Mouse (Mus musculus) limb, embryonic 15.5 days (tissue): ENCODE measurements around the gene Runx2. TPM values are rescaled to one million over a fixed set of nuclear protein-coding genes. Genes with fewer than 3 reads are reported as not detected.

Source experiments
- ATAC-seq: fragments of 200-750 bp; cut with Nextera tagmentation; 2 replicates; pipeline ENCODE4 v1.8.0; 2017; ENCODE audit warnings: low read depth, moderate TSS enrichment; ENCODE audit not compliant: insufficient number of reproducible peaks, low FRiP score, low TSS enrichment
- H3K27ac ChIP-seq: fragments of 300-500 bp; sonication (generic); 2 replicates; pipeline ENCODE4 v1.5.1; 2015; ENCODE audit warnings: moderate library complexity, mild to moderate bottlenecking, inconsistent platforms
- H3K27me3 ChIP-seq: fragments of 300-500 bp; sonication (generic); 2 replicates; pipeline ENCODE4 v1.6.1; 2015; ENCODE audit warnings: inconsistent platforms
- H3K36me3 ChIP-seq: fragments of 300-500 bp; sonication (generic); 2 replicates; pipeline ENCODE4 v1.6.1; 2015; ENCODE audit warnings: inconsistent platforms
- H3K4me1 ChIP-seq: fragments of 300-500 bp; sonication (generic); 2 replicates; pipeline ENCODE4 v1.6.1; 2015; ENCODE audit warnings: inconsistent platforms
- H3K4me2 ChIP-seq: fragments of 300-500 bp; sonication (generic); 2 replicates; pipeline ENCODE4 v1.6.1; 2015; ENCODE audit warnings: mild to moderate bottlenecking, inconsistent platforms
- H3K4me3 ChIP-seq: fragments of 300-500 bp; sonication (generic); 2 replicates; pipeline ENCODE4 v1.5.1; 2015; ENCODE audit warnings: mild to moderate bottlenecking, inconsistent platforms
- H3K9ac ChIP-seq: fragments of 300-500 bp; sonication (generic); 2 replicates; pipeline ENCODE4 v1.6.1; 2015; ENCODE audit warnings: inconsistent platforms
- H3K9me3 ChIP-seq: fragments of 300-500 bp; sonication (generic); 2 replicates; pipeline ENCODE4 v1.6.1; 2016; ENCODE audit warnings: inconsistent platforms
- WGBS: fragments of 180-500 bp; shearing (Covaris S2); methylation state at CpG from one replicate; pipeline ENCODE4 v1.1.7; 2015; 5-methylcytosine and 5-hydroxymethylcytosine counted together
- polyA plus RNA-seq: library from polyadenylated mRNA; unstranded; fragments of >200 nt; fragmentation: Nextera tagmentation; extraction: Ambion mirVana; gene quantifications from 2 replicates; pipeline ENCODE4 v1.2.1, GENCODE M21; 2015

Gene Runx2
- polyA plus RNA-seq, 1 experiment from 2014 or later, result 13.1 TPM

GRCm38 (mm10) chr17:44733544-44734310 is 80.9 kb downstream of the Runx2 start:
- ATAC-seq, result no peak
- Histone ChIP-seq H3K9me3 (no peaks in the 10 kb centered on the region), H3K4me1 (peaks cover 37% of the 10 kb centered on the region), H3K27me3 (peaks cover 41% of the 10 kb centered on the region), H3K4me3 (peak overlapping the region; percentile 60), H3K36me3 (no peaks in the 10 kb centered on the region), H3K27ac (peak overlapping the region; percentile 78; the same call in 1 of the 2 replicates), H3K9ac (peak overlapping the region; percentile 59; the same call in 1 of the 2 replicates), H3K4me2 (peak overlapping the region; percentile 92)
- 6% methylated on average over 23 of the region's 23 CpGs for WGBS

- 55% methylated on average over 2 of the region's 2 CpGs for WGBS
These were observed 86.1 kb downstream of the Runx2 start for GRCm38 (mm10) chr17:44728464-44728863.

GRCm38 (mm10) chr17:44727675-44728074 is 86.9 kb downstream of the Runx2 start:
- no peak overlapping the region for H3K9ac ChIP-seq
- H3K4me2 ChIP-seq, result no peak overlapping the region
- no peak overlapping the region for H3K4me3 ChIP-seq
- H3K27ac ChIP-seq, result no peak overlapping the region
- no peak for ATAC-seq
- 0 out of 2 replicates have a peak, but pooled peaks cover 20% of the 10 kb centered on the region for H3K27me3 ChIP-seq
- no peaks in the 10 kb centered on the region for H3K9me3 ChIP-seq
- no peaks in the 10 kb centered on the region for H3K36me3 ChIP-seq
- H3K4me1 ChIP-seq, result peaks cover 10% of the 10 kb centered on the region

More at GRCm38 (mm10) chr17:44728464-44728863, 86.1 kb downstream of the Runx2 start:
- Histone ChIP-seq H3K27ac (no peak overlapping the region), H3K4me2 (no peak overlapping the region), H3K27me3 (peaks cover 25% of the 10 kb centered on the region), H3K9ac (no peak overlapping the region), H3K4me1 (peaks cover 10% of the 10 kb centered on the region), H3K9me3 (no peaks in the 10 kb centered on the region), H3K4me3 (no peak overlapping the region), H3K36me3 (no peaks in the 10 kb centered on the region)
- ATAC-seq, result no peak

- Histone ChIP-seq H3K36me3 (no peaks in the 10 kb centered on the region), H3K9ac (no peak overlapping the region), H3K27me3 (0 out of 2 replicates have a peak, but pooled peaks cover 16% of the 10 kb centered on the region), H3K4me1 (peaks cover 10% of the 10 kb centered on the region), H3K27ac (no peak overlapping the region), H3K4me3 (no peak overlapping the region; the same call in 1 of the 2 replicates), H3K4me2 (peak overlapping the region; percentile 12; the same call in 1 of the 2 replicates), H3K9me3 (no peaks in the 10 kb centered on the region)
- 67% methylated on average over 16 of the region's 16 CpGs for WGBS
- ATAC-seq, result no peak
These were observed 89.7 kb downstream of the Runx2 start for GRCm38 (mm10) chr17:44724805-44725480.

GRCm38 (mm10) chr17:44724255-44724654 is 90.3 kb downstream of the Runx2 start:
- no peak overlapping the region for H3K27ac ChIP-seq
- peak overlapping the region; percentile 12; the same call in 1 of the 2 replicates for H3K4me2 ChIP-seq
- WGBS, result 29% methylated on average over 11 of the region's 11 CpGs
- 0 out of 2 replicates have a peak, but pooled peaks cover 16% of the 10 kb centered on the region for H3K27me3 ChIP-seq
- H3K4me3 ChIP-seq, result no peak overlapping the region; the same call in 1 of the 2 replicates
- H3K4me1 ChIP-seq, result peaks cover 10% of the 10 kb centered on the region
- no peak overlapping the region for H3K9ac ChIP-seq
- H3K9me3 ChIP-seq, result no peaks in the 10 kb centered on the region
- no peaks in the 10 kb centered on the region for H3K36me3 ChIP-seq
- ATAC-seq, result no peak

- Histone ChIP-seq H3K9me3 (no peaks in the 10 kb centered on the region), H3K36me3 (no peaks in the 10 kb centered on the region), H3K4me1 (peaks cover 23% of the 10 kb centered on the region), H3K9ac (no peak overlapping the region), H3K27me3 (0 out of 2 replicates have a peak, but pooled peaks cover 7% of the 10 kb centered on the region), H3K4me2 (no peak overlapping the region), H3K27ac (no peak overlapping the region), H3K4me3 (no peak overlapping the region)
- no peak for ATAC-seq
- 25% methylated on average over 8 of the region's 8 CpGs for WGBS
These were observed 92.3 kb downstream of the Runx2 start for GRCm38 (mm10) chr17:44722103-44722792.

- ATAC-seq, result no peak
- Histone ChIP-seq H3K9me3 (no peaks in the 10 kb centered on the region), H3K27me3 (no peaks in the 10 kb centered on the region), H3K4me3 (no peak overlapping the region), H3K4me2 (no peak overlapping the region), H3K27ac (no peak overlapping the region), H3K4me1 (peaks cover 13% of the 10 kb centered on the region), H3K36me3 (no peaks in the 10 kb centered on the region), H3K9ac (no peak overlapping the region)
- 51% methylated on average over 6 of the region's 6 CpGs for WGBS
These were observed 96.0 kb downstream of the Runx2 start for GRCm38 (mm10) chr17:44718591-44718990.

GRCm38 (mm10) chr17:44718036-44718435 is 96.6 kb downstream of the Runx2 start:
- 17% methylated on average over 6 of the region's 6 CpGs for WGBS
- Histone ChIP-seq H3K4me2 (no peak overlapping the region), H3K27me3 (no peaks in the 10 kb centered on the region), H3K9me3 (no peaks in the 10 kb centered on the region), H3K9ac (no peak overlapping the region), H3K4me3 (no peak overlapping the region), H3K27ac (no peak overlapping the region), H3K4me1 (peaks cover 13% of the 10 kb centered on the region), H3K36me3 (no peaks in the 10 kb centered on the region)
- no peak for ATAC-seq

- WGBS, result 78% methylated on average over 4 of the region's 4 CpGs
- no peak for ATAC-seq
- Histone ChIP-seq H3K27ac (no peak overlapping the region), H3K4me3 (no peak overlapping the region), H3K27me3 (no peaks in the 10 kb centered on the region), H3K4me1 (peaks cover 24% of the 10 kb centered on the region), H3K36me3 (no peaks in the 10 kb centered on the region), H3K9me3 (no peaks in the 10 kb centered on the region), H3K4me2 (no peak overlapping the region), H3K9ac (no peak overlapping the region)
These were observed 100.5 kb downstream of the Runx2 start for GRCm38 (mm10) chr17:44714116-44714515.

GRCm38 (mm10) chr17:44713404-44713803 is 101.2 kb downstream of the Runx2 start:
- H3K9me3 ChIP-seq, result no peaks in the 10 kb centered on the region
- no peaks in the 10 kb centered on the region for H3K27me3 ChIP-seq
- H3K36me3 ChIP-seq, result no peaks in the 10 kb centered on the region
- no peak for ATAC-seq
- 50% methylated on average over 8 of the region's 8 CpGs for WGBS
- no peak overlapping the region for H3K4me3 ChIP-seq
- no peak overlapping the region for H3K4me2 ChIP-seq
- H3K4me1 ChIP-seq, result peaks cover 20% of the 10 kb centered on the region
- H3K27ac ChIP-seq, result 0 out of 2 replicates have a peak overlapping the region, but pooled peaks have one; percentile 19
- H3K9ac ChIP-seq, result no peak overlapping the region

GRCm38 (mm10) chr17:44709516-44710252 is 104.9 kb downstream of the Runx2 start:
- H3K9ac ChIP-seq, result no peak overlapping the region
- H3K4me2 ChIP-seq, result no peak overlapping the region
- peaks cover 32% of the 10 kb centered on the region for H3K4me1 ChIP-seq
- H3K36me3 ChIP-seq, result no peaks in the 10 kb centered on the region
- H3K9me3 ChIP-seq, result no peaks in the 10 kb centered on the region
- ATAC-seq, result peak; percentile 78
- H3K4me3 ChIP-seq, result no peak overlapping the region
- no peaks in the 10 kb centered on the region for H3K27me3 ChIP-seq
- 12% methylated on average over 10 of the region's 11 CpGs for WGBS
- peak overlapping the region; percentile 64 for H3K27ac ChIP-seq
